Mouse (Mus musculus) kidney, postnatal 0 days (tissue): Measurements from ENCODE around the gene Ccr10. TPM values are rescaled to one million over a fixed set of nuclear protein-coding genes. Genes with fewer than 3 reads are reported as not detected.
A peak's percentile ranks its signal among the peaks of the same experiment; 100 is the strongest.

Source experiments
- ATAC-seq: fragments of 200-750 bp; cut with Nextera tagmentation; replicated peaks from 2 replicates; pipeline ENCODE4 v1.8.0; 2017; ENCODE audit warnings: low read depth, moderate number of reproducible peaks, moderate TSS enrichment, moderate library complexity; ENCODE audit not compliant: low FRiP score
- DNase-seq: peaks from one replicate; pipeline ENCODE4 v3.0.0-alpha.2; 2016; ENCODE audit warnings: low spot score
- H3K27ac ChIP-seq: fragments of 300-500 bp; sonication (generic); 2 replicates; pipeline ENCODE4 v1.5.1; 2014; ENCODE audit warnings: mild to moderate bottlenecking
- H3K27me3 ChIP-seq: fragments of 300-500 bp; sonication (generic); 2 replicates; pipeline ENCODE4 v1.6.1; 2014; ENCODE audit warnings: low read length, mixed read lengths; ENCODE audit not compliant: insufficient read depth
- H3K36me3 ChIP-seq: fragments of 300-500 bp; sonication (generic); 2 replicates; pipeline ENCODE4 v1.6.1; 2014; ENCODE audit warnings: low read length, mixed read lengths; ENCODE audit not compliant: insufficient read depth
- H3K4me1 ChIP-seq: fragments of 300-500 bp; sonication (generic); replicated peaks from 2 replicates; pipeline ENCODE4 v1.6.1; 2014; ENCODE audit warnings: antibody characterized with exemption, low read length, mixed read lengths; ENCODE audit not compliant: insufficient read depth
- H3K4me2 ChIP-seq: fragments of 300-500 bp; sonication (generic); 2 replicates; pipeline ENCODE4 v1.6.1; 2014; ENCODE audit warnings: mild to moderate bottlenecking, low read length, moderate library complexity, mixed read lengths
- H3K4me3 ChIP-seq: fragments of 300-500 bp; sonication (generic); replicated peaks from 2 replicates; pipeline ENCODE4 v1.5.1; 2014; ENCODE audit warnings: low read depth, low read length
- H3K9ac ChIP-seq: fragments of 300-500 bp; sonication (generic); 2 replicates; pipeline ENCODE4 v1.6.1; 2014; ENCODE audit warnings: low read depth, low read length
- H3K9me3 ChIP-seq: fragments of 300-500 bp; sonication (generic); replicated peaks from 2 replicates; pipeline ENCODE4 v1.6.1; 2016; ENCODE audit warnings: low read length, inconsistent platforms, mixed read lengths
- CTCF ChIP-seq: IDR thresholded peaks from 2 replicates; pipeline ENCODE4 v1.5.1; 2016; ENCODE audit warnings: antibody characterized with exemption, low read depth, mild to moderate bottlenecking, moderate library complexity
- WGBS: fragments of 180-500 bp; shearing (Covaris S2); extraction: QIAGEN DNeasy Blood & Tissue Kit; methylation state at CpG from one replicate; pipeline ENCODE4 v1.1.7; 2014; 5-methylcytosine and 5-hydroxymethylcytosine counted together
- polyA plus RNA-seq: library from polyadenylated mRNA; unstranded; fragments of >200 nt; fragmentation: Nextera tagmentation; extraction: Ambion mirVana; gene quantifications from 2 replicates; pipeline ENCODE4 v1.2.1, GENCODE M21; 2015

Ccr10 gene
- polyA plus RNA-seq: 0.36 and 0.45 TPM in 2 replicates

DNA sequence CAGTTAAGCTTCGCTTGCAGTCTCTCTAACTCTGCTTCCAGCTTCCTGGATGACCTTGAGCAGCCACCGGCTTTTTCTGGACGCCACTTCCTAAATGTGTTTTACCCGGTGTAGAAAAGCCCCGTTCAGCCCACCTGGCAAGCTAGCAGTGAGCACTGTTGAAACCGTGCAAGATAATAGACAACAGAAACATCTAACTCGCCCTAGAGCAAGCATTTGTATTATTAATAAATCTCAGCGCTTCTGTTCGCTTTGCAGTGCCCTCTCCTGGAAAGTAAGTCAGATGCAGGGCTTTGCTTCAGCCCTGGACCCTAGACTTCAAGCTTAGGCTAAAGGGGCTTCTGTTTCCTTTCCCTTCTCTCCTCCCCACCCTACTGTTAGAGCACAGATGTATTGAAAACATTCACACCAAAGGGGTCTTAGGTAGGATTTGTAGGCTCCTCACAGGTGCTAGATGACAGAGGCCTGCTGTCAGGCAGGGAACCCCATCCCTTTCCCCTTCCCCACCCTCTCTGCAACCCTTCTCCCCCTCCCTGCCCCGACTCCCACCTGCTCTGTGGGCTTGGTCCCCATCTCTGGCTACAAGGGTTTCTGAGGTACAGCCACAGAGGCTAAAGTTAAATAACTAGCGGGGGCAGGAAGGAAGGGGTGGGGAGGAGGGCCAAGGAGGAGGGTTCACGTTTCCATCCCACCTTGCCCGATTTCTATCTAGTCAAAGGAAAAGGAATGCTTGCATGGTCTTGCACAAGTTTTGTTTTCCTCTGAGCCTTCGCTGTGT, at the start of gene Ccr10:
Gene Ccr10 (minus strand): TSS at position 593 of the 778 bp plus-strand sequence.
- H3K4me3 ChIP-seq: peak within 1 kb of the TSS; percentile 30
- TF ChIP-seq CTCF: peak; percentile 67
- DNase-seq (peak; percentile 76), ATAC-seq (no peak)
- peak within 1 kb of the TSS; percentile 38 for H3K9ac ChIP-seq
- no peaks in the 10 kb centered on the region for H3K27me3 ChIP-seq
- no peaks in the 10 kb centered on the region for H3K36me3 ChIP-seq
- peaks cover 24% of the 10 kb centered on the region for H3K4me1 ChIP-seq
- H3K9me3 ChIP-seq: no peaks in the 10 kb centered on the region
- peak within 1 kb of the TSS; percentile 65 for H3K4me2 ChIP-seq
- WGBS: 15% methylated on average over 14 of the region's 14 CpGs
- H3K27ac ChIP-seq: peak within 1 kb of the TSS; percentile 67

- no peaks in the 10 kb centered on the region for H3K27me3 ChIP-seq
- no peak for TF ChIP-seq CTCF
- peaks cover 9% of the 10 kb centered on the region; the same call in 1 of the 2 replicates for H3K4me1 ChIP-seq
- H3K4me3 ChIP-seq: no peak overlapping the region
- no peak for DNase-seq
- WGBS: 87% methylated on average over 3 of the region's 3 CpGs
- no peaks in the 10 kb centered on the region for H3K9me3 ChIP-seq
- ATAC-seq: no peak
- H3K27ac ChIP-seq: no peak overlapping the region
- no peak overlapping the region for H3K4me2 ChIP-seq
- H3K36me3 ChIP-seq: no peaks in the 10 kb centered on the region
- no peak overlapping the region for H3K9ac ChIP-seq
Observed at GRCm38 (mm10) chr11:101224337-101224736, 49.1 kb upstream of the Ccr10 start.

DNA sequence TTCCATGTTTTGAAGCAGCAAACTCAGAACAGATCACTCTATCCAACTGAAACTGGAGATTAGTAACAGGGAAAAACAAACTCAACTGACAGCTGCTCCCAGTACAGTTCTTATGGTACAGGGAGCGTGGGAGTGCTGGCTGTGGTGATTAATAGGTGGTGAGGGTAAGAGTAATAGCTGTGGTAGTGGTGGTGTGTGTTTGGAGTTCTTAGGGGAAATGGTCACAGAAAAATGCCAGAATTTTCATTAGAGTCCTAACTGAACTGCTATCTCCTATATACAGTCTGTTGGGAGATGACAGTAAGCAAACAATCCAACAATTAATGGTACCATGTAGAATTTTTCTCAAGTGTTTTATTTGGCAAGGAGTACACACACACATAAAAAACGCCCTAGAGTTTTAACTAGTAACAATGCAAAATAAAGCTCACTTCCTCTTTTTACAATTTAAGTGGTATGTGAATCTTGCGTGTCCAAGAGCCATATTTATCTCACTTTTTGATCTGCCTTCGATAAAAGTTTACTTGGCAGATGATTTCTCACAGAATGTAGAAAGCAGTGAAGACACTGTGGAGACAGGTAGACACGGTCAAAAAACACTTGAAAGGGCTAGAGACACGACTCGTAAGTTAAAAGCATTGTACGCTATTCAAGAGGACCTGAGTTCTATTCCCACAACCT, 46.2 kb upstream of the Ccr10 start:
- DNase-seq: peak; percentile 95
- Histone ChIP-seq H3K27me3 (no peaks in the 10 kb centered on the region), H3K27ac (peak overlapping the region; percentile 82), H3K4me1 (peaks cover 8% of the 10 kb centered on the region; the same call in 1 of the 2 replicates), H3K4me3 (no peak overlapping the region), H3K9ac (no peak overlapping the region), H3K9me3 (no peaks in the 10 kb centered on the region), H3K4me2 (no peak overlapping the region), H3K36me3 (0 out of 2 replicates have a peak, but pooled peaks cover 4% of the 10 kb centered on the region)
- no peak for ATAC-seq
- WGBS: 41% methylated on average over 8 of the region's 8 CpGs
- TF ChIP-seq CTCF: no peak

DNA sequence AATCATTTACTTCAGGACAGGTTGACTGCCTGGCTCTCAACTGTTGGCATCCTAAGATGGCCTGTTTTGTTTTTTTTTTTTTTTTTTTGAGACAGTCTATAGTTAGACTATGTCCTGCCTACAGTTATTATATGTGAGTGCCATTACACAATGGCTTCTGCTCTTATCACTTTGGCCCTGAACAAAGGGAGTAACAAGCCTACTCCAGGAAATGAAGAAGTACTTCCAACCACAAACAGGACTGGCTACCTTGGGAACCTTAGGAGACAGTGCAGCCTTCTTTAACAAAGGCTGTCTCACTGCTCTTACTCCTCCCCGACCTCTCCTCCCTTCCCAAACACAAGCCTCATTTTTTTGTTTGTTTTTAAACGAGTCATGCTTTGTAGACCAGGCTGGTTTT, 45.6 kb upstream of the Ccr10 start:
- no peak overlapping the region for H3K4me2 ChIP-seq
- H3K9me3 ChIP-seq: no peaks in the 10 kb centered on the region
- no peaks in the 10 kb centered on the region for H3K27me3 ChIP-seq
- H3K9ac ChIP-seq: no peak overlapping the region
- peaks cover 6% of the 10 kb centered on the region; the same call in 1 of the 2 replicates for H3K4me1 ChIP-seq
- WGBS: 19% methylated on average over 2 of the region's 2 CpGs
- no peak for DNase-seq
- H3K27ac ChIP-seq: peak overlapping the region; percentile 82
- H3K4me3 ChIP-seq: no peak overlapping the region
- no peak for TF ChIP-seq CTCF
- ATAC-seq: no peak
- peaks cover 8% of the 10 kb centered on the region; the same call in 1 of the 2 replicates for H3K36me3 ChIP-seq

DNA sequence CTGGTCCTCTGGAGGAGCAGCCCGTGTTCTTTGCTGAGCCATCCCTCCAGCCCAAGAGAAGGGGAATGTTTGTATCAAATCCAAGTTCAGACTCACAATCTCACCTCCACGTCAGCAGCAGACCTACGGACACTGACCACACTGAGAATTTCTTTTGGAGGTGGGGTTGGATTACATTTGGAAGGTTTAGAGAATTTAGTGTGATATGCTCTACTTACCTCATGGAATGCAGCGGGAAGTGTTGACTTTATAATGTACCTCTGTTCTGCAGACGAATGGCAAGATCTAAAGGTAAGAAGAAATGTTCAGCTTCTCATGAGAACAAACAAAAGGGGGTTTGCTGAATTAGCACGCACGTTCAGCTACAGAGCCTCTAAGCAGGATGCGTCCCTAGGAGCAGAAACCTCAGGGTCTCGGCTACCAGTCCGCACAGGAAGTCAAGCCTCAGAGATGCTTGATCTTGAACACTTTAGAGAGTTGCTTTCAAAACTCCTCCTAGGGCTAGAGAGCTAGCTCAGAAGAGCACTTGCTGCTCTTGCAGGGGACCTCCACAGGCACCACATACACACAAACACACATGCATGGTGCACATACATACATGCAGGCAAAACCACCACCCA, 43.3 kb upstream of the Ccr10 start:
- DNase-seq (peak; percentile 41), ATAC-seq (0 out of 2 replicates have a peak, but pooled peaks have one; percentile 36)
- TF ChIP-seq CTCF: no peak
- no peak overlapping the region for H3K4me2 ChIP-seq
- WGBS: 32% methylated on average over 10 of the region's 10 CpGs
- H3K27me3 ChIP-seq: no peaks in the 10 kb centered on the region
- H3K4me1 ChIP-seq: peaks cover 6% of the 10 kb centered on the region; the same call in 1 of the 2 replicates
- H3K9me3 ChIP-seq: no peaks in the 10 kb centered on the region
- H3K36me3 ChIP-seq: peaks cover 29% of the 10 kb centered on the region
- 0 out of 2 replicates have a peak overlapping the region, but pooled peaks have one; percentile 24 for H3K9ac ChIP-seq
- H3K27ac ChIP-seq: peak overlapping the region; percentile 70
- no peak overlapping the region for H3K4me3 ChIP-seq

DNA sequence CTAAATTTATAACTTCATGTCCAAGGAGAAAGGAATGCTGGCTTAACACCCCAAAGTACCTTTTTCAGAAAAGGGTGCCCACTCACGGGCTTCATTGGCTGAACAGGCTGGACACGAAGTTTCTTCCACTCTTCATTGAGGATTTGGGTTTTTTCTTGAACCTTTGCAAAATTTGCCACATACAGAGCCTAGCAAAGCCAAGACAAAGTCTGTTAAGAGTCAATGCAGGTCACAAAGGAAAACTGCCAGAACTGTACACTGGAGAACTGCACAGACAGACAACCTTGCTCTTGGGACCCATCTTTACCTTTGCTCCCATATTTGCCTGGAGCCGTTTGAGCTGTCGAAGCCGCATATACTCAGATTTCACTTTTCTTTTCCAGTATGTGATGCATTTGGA, 41.7 kb upstream of the Ccr10 start:
- WGBS: 84% methylated on average over 5 of the region's 5 CpGs
- H3K36me3 ChIP-seq: peaks cover 33% of the 10 kb centered on the region
- H3K4me2 ChIP-seq: no peak overlapping the region
- DNase-seq (no peak), ATAC-seq (no peak)
- H3K9ac ChIP-seq: no peak overlapping the region
- no peaks in the 10 kb centered on the region for H3K27me3 ChIP-seq
- H3K9me3 ChIP-seq: no peaks in the 10 kb centered on the region
- no peak for TF ChIP-seq CTCF
- peaks cover 6% of the 10 kb centered on the region; the same call in 1 of the 2 replicates for H3K4me1 ChIP-seq
- H3K4me3 ChIP-seq: no peak overlapping the region
- H3K27ac ChIP-seq: no peak overlapping the region
